Mouse (Mus musculus) heart, embryonic 13.5 days (tissue): ENCODE data around the gene Tnrc6c. TPM values are rescaled to one million over a fixed set of nuclear protein-coding genes. Genes with fewer than 3 reads are reported as not detected.

ENCODE experiments used
- ATAC-seq: fragments of 200-750 bp; cut with Nextera tagmentation; 2 replicates; pipeline ENCODE4 v1.8.0; 2017; ENCODE audit warnings: moderate TSS enrichment; ENCODE audit not compliant: insufficient number of reproducible peaks, low FRiP score, low TSS enrichment; ENCODE audit errors: extremely low read depth
- H3K27ac ChIP-seq: fragments of 300-500 bp; sonication (generic); replicated peaks from 2 replicates; pipeline ENCODE4 v1.5.1; 2015; ENCODE audit warnings: moderate library complexity, mild to moderate bottlenecking, inconsistent platforms
- H3K27me3 ChIP-seq: fragments of 300-500 bp; sonication (generic); replicated peaks from 2 replicates; pipeline ENCODE4 v1.6.1; 2015; ENCODE audit warnings: mild to moderate bottlenecking, inconsistent platforms
- H3K36me3 ChIP-seq: fragments of 300-500 bp; sonication (generic); 2 replicates; pipeline ENCODE4 v1.6.1; 2015; ENCODE audit warnings: mild to moderate bottlenecking, inconsistent platforms
- H3K4me1 ChIP-seq: fragments of 300-500 bp; sonication (generic); 2 replicates; pipeline ENCODE4 v1.6.1; 2015; ENCODE audit warnings: inconsistent platforms
- H3K4me2 ChIP-seq: fragments of 300-500 bp; sonication (generic); 2 replicates; pipeline ENCODE4 v1.6.1; 2015; ENCODE audit warnings: inconsistent platforms, mild to moderate bottlenecking, moderate library complexity
- H3K4me3 ChIP-seq: fragments of 300-500 bp; sonication (generic); 2 replicates; pipeline ENCODE4 v1.5.1; 2015; ENCODE audit warnings: moderate library complexity, mild to moderate bottlenecking, inconsistent platforms
- H3K9ac ChIP-seq: fragments of 300-500 bp; sonication (generic); 2 replicates; pipeline ENCODE4 v1.6.1; 2015; ENCODE audit warnings: inconsistent platforms, mild to moderate bottlenecking, moderate library complexity
- H3K9me3 ChIP-seq: fragments of 300-500 bp; sonication (generic); 2 replicates; pipeline ENCODE4 v1.6.1; 2016; ENCODE audit warnings: inconsistent platforms
- WGBS: fragments of 180-500 bp; shearing (Covaris S2); methylation state at CpG from one replicate; pipeline ENCODE4 v1.1.7; 2015; ENCODE audit warnings: mixed read lengths; 5-methylcytosine and 5-hydroxymethylcytosine counted together
- polyA plus RNA-seq: library from polyadenylated mRNA; unstranded; fragments of >200 nt; fragmentation: Nextera tagmentation; extraction: Ambion mirVana; gene quantifications from 2 replicates; pipeline ENCODE4 v1.2.1, GENCODE M21; 2015

Tnrc6c gene
- polyA plus RNA-seq, 1 experiment from 2014 or later, result 6.0 TPM

DNA sequence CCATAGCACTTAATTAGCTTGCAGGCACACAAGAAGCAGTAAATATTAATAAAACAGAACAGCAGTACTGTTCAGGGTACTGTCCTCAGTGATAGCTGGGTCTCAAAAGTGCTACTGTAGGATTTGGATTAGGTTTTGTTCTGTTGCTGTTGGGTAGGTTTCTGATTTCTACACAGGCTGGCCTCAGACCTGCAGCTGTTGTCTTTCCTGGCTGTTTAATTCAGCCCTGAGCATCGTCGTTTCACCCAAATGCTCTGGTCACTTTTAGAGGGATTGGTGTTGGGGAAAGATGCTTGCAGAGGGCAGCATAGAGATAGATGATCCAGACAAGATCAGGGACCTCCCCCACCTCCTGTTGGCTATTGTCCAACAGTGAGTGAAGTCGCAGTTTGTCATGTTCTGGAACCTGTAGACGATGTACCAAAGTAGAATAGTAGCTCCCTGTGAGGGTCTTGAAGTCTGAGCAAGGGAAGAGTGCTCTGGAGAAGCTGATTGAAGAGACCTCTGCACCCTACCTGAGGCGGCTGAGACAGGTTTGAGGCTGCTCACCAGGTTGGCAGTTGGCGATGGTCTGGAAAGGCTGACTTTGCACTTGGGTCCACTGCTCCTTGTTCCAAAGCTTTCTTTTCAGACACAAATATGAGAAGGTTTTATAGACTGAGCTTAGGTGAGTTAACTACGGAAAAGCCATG is 75.9 kb downstream of the Tnrc6c start:
- peaks cover 36% of the 10 kb centered on the region for H3K4me1 ChIP-seq
- no peak overlapping the region for H3K4me3 ChIP-seq
- H3K27ac ChIP-seq, result 0 out of 2 replicates have a peak overlapping the region, but pooled peaks have one; percentile 60
- no peaks in the 10 kb centered on the region for H3K9me3 ChIP-seq
- H3K9ac ChIP-seq, result no peak overlapping the region
- no peak overlapping the region for H3K4me2 ChIP-seq
- no peak for ATAC-seq
- peaks cover 26% of the 10 kb centered on the region for H3K36me3 ChIP-seq
- 75% methylated on average over 7 of the region's 7 CpGs for WGBS
- no peaks in the 10 kb centered on the region for H3K27me3 ChIP-seq

DNA sequence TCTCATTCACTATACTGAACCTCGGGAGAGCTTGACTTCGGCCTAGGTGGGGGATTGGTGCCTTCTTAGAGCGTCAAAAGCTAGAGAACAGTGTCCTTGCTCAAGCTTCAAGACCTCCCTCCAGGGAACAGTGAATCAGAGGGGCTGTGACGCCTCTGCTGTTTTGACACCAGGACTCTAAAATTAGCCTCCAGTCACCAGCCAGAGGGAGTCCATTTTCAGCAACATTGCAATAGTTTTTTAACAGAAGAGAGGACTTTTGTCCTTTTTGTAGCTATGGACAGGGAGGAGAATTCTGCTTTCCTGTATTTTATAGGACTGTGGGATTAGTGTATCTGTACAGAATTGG is 76.4 kb downstream of the Tnrc6c start:
- Histone ChIP-seq H3K4me2 (no peak overlapping the region), H3K36me3 (peaks cover 31% of the 10 kb centered on the region), H3K27me3 (no peaks in the 10 kb centered on the region), H3K9ac (no peak overlapping the region), H3K27ac (peak overlapping the region; percentile 60; the same call in 1 of the 2 replicates), H3K9me3 (no peaks in the 10 kb centered on the region), H3K4me1 (peaks cover 36% of the 10 kb centered on the region), H3K4me3 (no peak overlapping the region)
- WGBS, result 46% methylated on average over 4 of the region's 4 CpGs
- no peak for ATAC-seq

DNA sequence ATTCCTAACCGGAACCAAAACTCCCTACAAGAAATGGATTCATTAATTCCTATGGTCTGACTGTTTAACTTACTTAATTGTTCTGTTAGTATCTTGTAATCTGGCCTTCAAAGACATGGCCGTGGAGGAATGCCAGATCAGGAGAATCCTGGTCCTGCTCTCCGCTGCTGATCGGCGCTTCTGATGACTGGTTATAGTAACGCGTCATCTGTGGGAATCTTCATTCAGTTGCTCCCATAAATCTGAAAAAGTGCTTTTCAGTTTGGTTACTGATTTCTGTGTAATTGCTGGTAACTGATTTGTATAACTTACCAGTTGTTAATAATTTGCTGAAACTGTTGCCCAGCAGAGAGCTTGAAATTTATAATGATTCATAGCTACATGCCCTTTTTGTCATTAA is 77.4 kb downstream of the Tnrc6c start:
- peaks cover 41% of the 10 kb centered on the region for H3K36me3 ChIP-seq
- no peak overlapping the region for H3K9ac ChIP-seq
- no peak overlapping the region for H3K27ac ChIP-seq
- no peaks in the 10 kb centered on the region for H3K9me3 ChIP-seq
- H3K4me3 ChIP-seq, result no peak overlapping the region
- H3K4me2 ChIP-seq, result no peak overlapping the region
- H3K27me3 ChIP-seq, result no peaks in the 10 kb centered on the region
- peaks cover 36% of the 10 kb centered on the region for H3K4me1 ChIP-seq
- WGBS, result 81% methylated on average over 7 of the region's 7 CpGs
- ATAC-seq, result no peak

DNA sequence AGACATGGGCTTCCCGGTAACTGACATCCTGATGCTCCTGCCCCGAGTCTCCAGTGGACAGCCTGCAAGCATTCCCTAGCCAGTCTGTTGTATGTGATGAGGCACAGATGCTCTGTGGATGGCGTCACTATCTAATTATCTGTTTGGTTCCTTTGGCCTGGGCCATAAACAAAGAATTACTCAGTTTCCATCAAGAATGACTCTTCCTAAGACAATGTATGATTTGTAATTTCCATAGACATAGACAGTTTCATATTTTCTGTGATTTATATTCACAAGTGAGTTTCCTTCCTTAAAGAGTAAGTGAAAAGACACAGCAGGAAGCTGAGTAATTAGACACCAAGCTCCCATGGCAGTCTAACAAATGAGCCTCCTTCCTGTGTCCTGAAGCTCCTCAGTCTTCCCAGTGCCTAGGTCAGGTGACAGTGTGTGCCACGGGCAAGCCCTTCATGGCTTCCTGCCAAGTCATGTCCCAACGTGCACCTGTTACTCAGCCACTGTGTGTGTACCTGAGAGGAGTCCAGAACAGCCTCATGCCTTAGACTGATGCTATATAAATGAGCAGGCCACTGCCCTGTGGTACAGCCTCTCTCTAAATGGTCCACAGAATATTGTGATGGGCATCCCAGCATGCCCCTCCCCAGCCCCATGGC is 82.1 kb downstream of the Tnrc6c start:
- no peak overlapping the region for H3K4me2 ChIP-seq
- H3K27me3 ChIP-seq, result no peaks in the 10 kb centered on the region
- no peak overlapping the region for H3K4me3 ChIP-seq
- H3K9me3 ChIP-seq, result no peaks in the 10 kb centered on the region
- ATAC-seq, result no peak
- WGBS, result 68% methylated on average over 5 of the region's 5 CpGs
- H3K4me1 ChIP-seq, result peaks cover 4% of the 10 kb centered on the region
- no peak overlapping the region for H3K9ac ChIP-seq
- no peak overlapping the region for H3K27ac ChIP-seq
- H3K36me3 ChIP-seq, result peaks cover 88% of the 10 kb centered on the region

DNA sequence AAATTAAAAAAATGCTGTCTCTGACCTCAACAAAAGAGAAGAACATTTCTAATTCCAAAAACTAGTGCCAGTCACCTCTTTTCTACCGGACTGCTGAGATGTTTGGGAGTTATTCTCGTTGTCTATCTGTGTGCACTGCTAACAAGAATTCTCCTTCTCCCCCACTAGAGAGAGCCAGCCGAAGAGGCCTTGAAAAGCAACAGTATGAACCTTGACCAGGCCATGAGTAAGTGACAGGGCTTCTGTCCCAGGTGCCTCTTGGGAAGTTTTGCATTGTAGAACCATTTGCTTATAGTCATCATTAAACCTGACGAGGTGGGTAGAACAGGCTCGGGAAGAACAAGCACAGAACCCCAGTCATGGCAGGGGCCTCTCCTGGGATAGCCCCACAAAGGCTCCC is 84.0 kb downstream of the Tnrc6c start:
- Histone ChIP-seq H3K4me2 (no peak overlapping the region), H3K9ac (no peak overlapping the region), H3K27ac (no peak overlapping the region), H3K9me3 (no peaks in the 10 kb centered on the region), H3K27me3 (no peaks in the 10 kb centered on the region), H3K36me3 (peaks cover 98% of the 10 kb centered on the region), H3K4me1 (no peaks in the 10 kb centered on the region), H3K4me3 (no peak overlapping the region)
- no peak for ATAC-seq
- 83% methylated on average over 5 of the region's 5 CpGs for WGBS

DNA sequence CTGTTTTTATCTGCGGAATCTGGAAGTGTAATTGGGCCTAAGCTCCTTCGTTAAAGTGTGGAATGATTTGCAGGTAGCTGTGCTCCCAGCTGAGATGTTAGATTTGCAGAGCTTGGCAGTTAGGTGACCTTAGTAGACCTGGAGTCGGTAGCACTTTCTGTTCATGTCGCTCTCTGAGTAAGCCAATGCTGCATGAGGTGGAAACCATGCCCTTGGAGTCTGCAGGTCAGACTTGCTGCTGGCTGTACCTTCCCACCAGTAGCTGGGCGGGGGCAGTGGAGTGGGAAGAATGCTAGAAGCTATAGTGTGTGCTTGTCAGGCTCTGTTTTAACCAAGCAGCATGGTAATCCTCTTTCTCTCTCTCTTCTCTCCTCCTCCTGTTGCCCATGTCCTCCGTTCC is 87.0 kb downstream of the Tnrc6c start:
- ATAC-seq, result no peak
- Histone ChIP-seq H3K36me3 (peaks cover 100% of the 10 kb centered on the region), H3K9ac (no peak overlapping the region), H3K4me1 (no peaks in the 10 kb centered on the region), H3K4me3 (no peak overlapping the region), H3K27me3 (no peaks in the 10 kb centered on the region), H3K27ac (no peak overlapping the region), H3K9me3 (no peaks in the 10 kb centered on the region), H3K4me2 (no peak overlapping the region)
- WGBS, result 87% methylated on average over 6 of the region's 6 CpGs

DNA sequence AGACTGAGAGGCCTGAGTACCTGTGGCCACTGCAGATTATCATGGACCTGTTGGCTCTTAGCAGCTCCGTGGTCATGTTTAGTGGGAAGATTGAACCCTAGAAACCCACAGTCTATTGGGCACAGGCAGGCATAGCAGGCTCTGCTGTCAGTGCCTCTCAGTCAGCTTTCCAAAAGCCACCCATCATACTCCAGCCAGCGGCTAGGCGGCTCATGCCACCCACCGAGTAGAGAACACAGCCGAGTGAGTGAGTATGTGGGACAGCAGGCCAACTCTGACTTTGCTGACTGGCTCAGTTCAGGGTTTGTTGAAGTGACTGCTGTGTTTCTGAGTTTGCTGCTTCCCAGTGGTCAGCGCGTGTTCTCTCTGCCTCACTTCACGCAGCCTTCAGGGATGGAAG is 88.2 kb downstream of the Tnrc6c start:
- Histone ChIP-seq H3K4me1 (no peaks in the 10 kb centered on the region), H3K9ac (no peak overlapping the region), H3K4me2 (no peak overlapping the region), H3K27ac (no peak overlapping the region), H3K36me3 (peaks cover 98% of the 10 kb centered on the region), H3K27me3 (no peaks in the 10 kb centered on the region), H3K9me3 (no peaks in the 10 kb centered on the region), H3K4me3 (no peak overlapping the region)
- 77% methylated on average over 8 of the region's 8 CpGs for WGBS
- no peak for ATAC-seq

DNA sequence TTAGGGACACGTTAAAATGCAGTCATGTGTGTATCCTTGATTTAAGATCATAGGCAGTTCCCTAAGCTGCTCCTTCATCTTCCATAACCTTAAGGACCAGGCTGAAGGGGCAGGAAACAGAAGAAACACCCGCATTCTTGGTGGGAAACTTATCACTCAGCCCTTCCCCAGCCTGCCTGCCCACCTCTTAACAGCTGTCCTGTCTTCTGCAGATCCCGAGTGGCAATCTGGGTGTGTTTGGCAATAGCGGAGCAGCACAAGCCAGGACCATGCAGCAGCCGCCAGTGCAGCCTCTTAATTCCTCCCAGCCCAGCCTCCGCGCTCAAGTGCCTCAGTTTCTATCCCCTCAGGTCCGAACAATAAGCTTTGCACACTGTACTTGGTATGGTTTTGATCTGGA is 88.6 kb downstream of the Tnrc6c start:
- Histone ChIP-seq H3K27ac (no peak overlapping the region), H3K4me1 (no peaks in the 10 kb centered on the region), H3K27me3 (no peaks in the 10 kb centered on the region), H3K9me3 (no peaks in the 10 kb centered on the region), H3K9ac (no peak overlapping the region), H3K4me2 (no peak overlapping the region), H3K36me3 (peaks cover 98% of the 10 kb centered on the region), H3K4me3 (no peak overlapping the region)
- no peak for ATAC-seq
- WGBS, result 78% methylated on average over 8 of the region's 8 CpGs

DNA sequence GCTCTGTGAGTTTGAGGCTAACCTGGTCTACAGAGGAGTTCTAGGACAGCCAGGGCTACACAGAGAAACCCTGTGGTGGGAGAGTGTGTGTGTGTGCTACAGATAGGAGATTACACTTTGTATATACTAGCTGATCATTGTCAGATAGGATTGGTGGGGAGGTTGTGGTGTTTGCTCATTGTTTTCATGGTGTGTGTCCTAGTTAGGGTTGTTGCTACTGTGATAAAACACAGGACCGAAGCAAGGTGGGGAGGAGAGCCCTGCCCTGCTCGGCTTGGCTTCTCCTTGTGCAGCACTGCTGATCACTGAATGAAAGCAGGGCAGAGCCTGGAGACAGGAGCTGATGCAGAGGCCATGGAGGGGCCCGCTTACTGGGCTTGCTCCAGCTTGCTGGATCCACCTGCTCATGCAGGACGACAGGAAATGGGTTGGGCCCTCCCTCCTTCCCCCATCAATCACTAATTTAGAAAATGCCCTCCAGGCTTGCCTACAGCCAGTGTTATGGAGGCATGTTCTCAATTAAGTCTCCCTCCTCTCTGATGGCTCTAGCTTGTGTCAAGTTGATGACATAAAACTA is 89.5 kb downstream of the Tnrc6c start:
- ATAC-seq, result no peak
- Histone ChIP-seq H3K9me3 (no peaks in the 10 kb centered on the region), H3K27me3 (no peaks in the 10 kb centered on the region), H3K4me3 (no peak overlapping the region), H3K4me2 (no peak overlapping the region), H3K27ac (no peak overlapping the region), H3K9ac (no peak overlapping the region), H3K4me1 (no peaks in the 10 kb centered on the region), H3K36me3 (peaks cover 98% of the 10 kb centered on the region)
- WGBS, result 68% methylated on average over 4 of the region's 4 CpGs

DNA sequence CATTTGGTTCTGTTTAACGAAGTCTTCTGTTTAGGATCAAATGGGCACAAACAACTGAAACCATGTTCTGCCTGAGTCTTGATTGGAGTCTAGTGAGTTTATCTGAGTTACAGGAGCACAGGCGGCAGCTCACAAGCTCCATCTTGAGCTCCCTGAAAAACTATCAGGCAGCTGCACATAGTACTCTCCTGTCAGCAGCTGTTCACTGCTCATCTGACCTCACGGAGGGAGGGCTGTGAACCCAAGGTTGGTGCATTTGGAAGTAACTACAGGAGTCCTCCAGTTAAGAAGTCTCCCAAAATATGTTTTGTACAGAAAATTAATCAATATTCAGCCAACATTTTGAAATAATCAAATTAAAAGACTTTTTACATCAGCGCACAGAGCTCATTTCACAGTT is 94.5 kb downstream of the Tnrc6c start:
- Histone ChIP-seq H3K27ac (no peak overlapping the region), H3K9ac (no peak overlapping the region), H3K36me3 (peaks cover 98% of the 10 kb centered on the region), H3K27me3 (no peaks in the 10 kb centered on the region), H3K4me3 (no peak overlapping the region), H3K4me2 (no peak overlapping the region), H3K4me1 (no peaks in the 10 kb centered on the region), H3K9me3 (no peaks in the 10 kb centered on the region)
- WGBS, result 71% methylated on average over 4 of the region's 4 CpGs
- ATAC-seq, result no peak

DNA sequence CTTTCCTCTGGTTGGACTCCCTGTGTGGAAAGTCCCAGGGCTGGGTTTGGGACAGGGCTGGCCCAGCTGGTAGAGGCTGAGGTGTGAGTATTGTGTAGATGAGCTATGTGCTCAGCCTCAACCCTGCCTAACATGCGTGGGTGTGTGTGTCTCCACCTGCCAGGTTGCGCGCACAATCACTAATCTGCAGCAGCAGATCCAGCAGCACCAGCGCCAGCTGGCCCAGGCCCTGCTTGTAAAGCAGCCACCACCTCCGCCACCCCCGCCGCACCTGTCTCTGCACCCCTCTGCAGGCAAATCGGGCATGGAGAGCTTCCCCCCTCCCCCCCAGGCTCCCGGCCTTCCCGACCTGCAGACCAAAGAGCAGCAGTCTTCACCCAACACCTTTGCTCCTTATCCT is 95.3 kb downstream of the Tnrc6c start:
- Histone ChIP-seq H3K4me2 (no peak overlapping the region), H3K4me3 (no peak overlapping the region), H3K9me3 (no peaks in the 10 kb centered on the region), H3K9ac (no peak overlapping the region), H3K27me3 (no peaks in the 10 kb centered on the region), H3K27ac (no peak overlapping the region), H3K36me3 (peaks cover 98% of the 10 kb centered on the region), H3K4me1 (no peaks in the 10 kb centered on the region)
- 86% methylated on average over 10 of the region's 10 CpGs for WGBS
- no peak for ATAC-seq

DNA sequence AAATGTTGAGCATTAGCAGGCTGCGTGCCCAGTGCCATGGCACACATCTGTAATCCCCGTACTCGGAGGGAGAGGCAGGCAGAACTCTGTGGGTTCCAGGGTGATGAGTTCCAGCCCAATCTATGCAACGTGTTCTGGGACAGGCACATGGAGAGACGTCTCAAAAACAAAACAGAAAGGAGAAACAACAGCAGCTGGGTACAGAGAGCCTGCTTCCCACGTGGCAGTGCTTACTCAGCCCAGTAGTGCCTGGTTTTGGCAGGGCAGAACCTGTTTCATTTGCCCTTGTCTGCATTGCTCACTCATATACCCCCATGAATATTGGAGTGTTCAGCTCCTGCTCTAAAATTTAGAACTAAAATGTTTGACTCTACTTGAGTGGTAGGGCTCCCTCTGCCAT is 97.5 kb downstream of the Tnrc6c start:
- 86% methylated on average over 6 of the region's 6 CpGs for WGBS
- no peak for ATAC-seq
- no peaks in the 10 kb centered on the region for H3K4me1 ChIP-seq

More for the DNA sequence above, 97.5 kb downstream of the Tnrc6c start:
- no peak overlapping the region for H3K9ac ChIP-seq
- H3K4me2 ChIP-seq, result no peak overlapping the region
- no peaks in the 10 kb centered on the region for H3K27me3 ChIP-seq
- H3K36me3 ChIP-seq, result peaks cover 98% of the 10 kb centered on the region
- H3K9me3 ChIP-seq, result no peaks in the 10 kb centered on the region
- no peak overlapping the region for H3K4me3 ChIP-seq
- H3K27ac ChIP-seq, result no peak overlapping the region
